Mouse (Mus musculus) stomach, embryonic 15.5 days (tissue): Measurements from ENCODE around the gene Smg9. TPM values are rescaled to one million over a fixed set of nuclear protein-coding genes. Genes with fewer than 3 reads are reported as not detected.

ENCODE experiments used
- ATAC-seq: fragments of 200-750 bp; cut with Nextera tagmentation; 2 replicates; pipeline ENCODE4 v1.8.0; 2017; ENCODE audit warnings: low read depth, moderate number of reproducible peaks, moderate TSS enrichment; ENCODE audit not compliant: insufficient read depth, low FRiP score
- H3K27ac ChIP-seq: fragments of 300-500 bp; sonication (generic); 2 replicates; pipeline ENCODE4 v1.5.1; 2015; ENCODE audit warnings: mild to moderate bottlenecking, inconsistent platforms
- H3K27me3 ChIP-seq: fragments of 300-500 bp; sonication (generic); replicated peaks from 2 replicates; pipeline ENCODE4 v1.6.1; 2015; ENCODE audit warnings: inconsistent platforms
- H3K36me3 ChIP-seq: fragments of 300-500 bp; sonication (generic); 2 replicates; pipeline ENCODE4 v1.6.1; 2015; ENCODE audit warnings: inconsistent platforms
- H3K4me1 ChIP-seq: fragments of 300-500 bp; sonication (generic); 2 replicates; pipeline ENCODE4 v1.6.1; 2015; ENCODE audit warnings: inconsistent platforms
- H3K4me2 ChIP-seq: fragments of 300-500 bp; sonication (generic); 2 replicates; pipeline ENCODE4 v1.6.1; 2015; ENCODE audit warnings: mild to moderate bottlenecking, inconsistent platforms
- H3K4me3 ChIP-seq: fragments of 300-500 bp; sonication (generic); replicated peaks from 2 replicates; pipeline ENCODE4 v1.5.1; 2015; ENCODE audit warnings: inconsistent platforms
- H3K9ac ChIP-seq: fragments of 300-500 bp; sonication (generic); 2 replicates; pipeline ENCODE4 v1.6.1; 2015; ENCODE audit warnings: inconsistent platforms
- H3K9me3 ChIP-seq: fragments of 300-500 bp; sonication (generic); 2 replicates; pipeline ENCODE4 v1.6.1; 2016; ENCODE audit warnings: inconsistent platforms
- WGBS: fragments of 180-500 bp; shearing (Covaris S2); methylation state at CpG from one replicate; pipeline ENCODE4 v1.1.7; 2015; 5-methylcytosine and 5-hydroxymethylcytosine counted together
- polyA plus RNA-seq: library from polyadenylated mRNA; unstranded; fragments of >200 nt; fragmentation: Nextera tagmentation; extraction: Ambion mirVana; gene quantifications from 2 replicates; pipeline ENCODE4 v1.2.1, GENCODE M21; 2015

The Smg9 gene
- polyA plus RNA-seq, 1 experiment from 2014 or later = 20.9 TPM

DNA sequence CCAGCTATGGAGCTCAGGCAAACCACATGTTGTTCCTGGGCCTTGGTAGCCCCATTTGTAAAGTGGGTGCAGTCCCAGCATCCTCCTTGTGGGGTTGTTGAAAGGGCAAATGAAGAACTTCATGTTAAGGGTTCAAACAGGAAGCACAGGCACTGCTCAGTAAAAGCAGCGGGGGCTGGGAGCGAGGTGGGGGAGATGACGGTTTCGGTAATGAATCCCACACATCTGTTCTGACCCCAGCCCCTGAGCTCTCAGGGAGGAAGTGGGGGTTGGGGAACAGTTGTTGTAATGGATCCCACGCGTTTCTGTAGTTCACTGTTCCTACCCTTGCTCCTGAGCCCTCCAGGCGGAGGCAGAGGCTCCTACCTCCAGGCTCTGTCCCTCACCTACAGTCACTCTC lies 19.5 kb upstream of the Smg9 start:
- H3K4me2 ChIP-seq = no peak overlapping the region
- 49% methylated on average over 7 of the region's 7 CpGs for WGBS
- no peak overlapping the region for H3K4me3 ChIP-seq
- no peak overlapping the region for H3K27ac ChIP-seq
- H3K9ac ChIP-seq = no peak overlapping the region
- ATAC-seq = no peak
- no peaks in the 10 kb centered on the region for H3K36me3 ChIP-seq
- H3K9me3 ChIP-seq = no peaks in the 10 kb centered on the region
- H3K4me1 ChIP-seq = peaks cover 18% of the 10 kb centered on the region
- H3K27me3 ChIP-seq = no peaks in the 10 kb centered on the region

DNA sequence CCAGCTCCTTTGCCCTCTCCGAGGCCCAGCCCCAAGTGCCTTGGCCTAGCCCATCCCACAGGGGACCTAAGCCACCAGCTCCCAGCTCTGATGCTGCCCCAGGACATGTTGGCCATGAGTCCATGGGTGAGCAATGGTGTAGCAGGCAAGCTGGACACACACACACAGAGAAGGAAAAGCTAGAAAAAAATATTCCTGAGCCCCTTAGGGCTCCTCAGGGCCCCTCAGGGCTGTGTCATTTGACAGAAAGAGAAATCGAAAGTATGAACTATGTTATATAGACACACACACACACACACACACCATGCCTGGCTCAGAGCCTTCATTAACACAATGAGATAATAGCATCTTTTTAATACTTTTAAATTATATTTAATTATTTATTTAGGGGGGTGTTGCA lies 19.0 kb upstream of the Smg9 start:
- no peak overlapping the region for H3K27ac ChIP-seq

DNA sequence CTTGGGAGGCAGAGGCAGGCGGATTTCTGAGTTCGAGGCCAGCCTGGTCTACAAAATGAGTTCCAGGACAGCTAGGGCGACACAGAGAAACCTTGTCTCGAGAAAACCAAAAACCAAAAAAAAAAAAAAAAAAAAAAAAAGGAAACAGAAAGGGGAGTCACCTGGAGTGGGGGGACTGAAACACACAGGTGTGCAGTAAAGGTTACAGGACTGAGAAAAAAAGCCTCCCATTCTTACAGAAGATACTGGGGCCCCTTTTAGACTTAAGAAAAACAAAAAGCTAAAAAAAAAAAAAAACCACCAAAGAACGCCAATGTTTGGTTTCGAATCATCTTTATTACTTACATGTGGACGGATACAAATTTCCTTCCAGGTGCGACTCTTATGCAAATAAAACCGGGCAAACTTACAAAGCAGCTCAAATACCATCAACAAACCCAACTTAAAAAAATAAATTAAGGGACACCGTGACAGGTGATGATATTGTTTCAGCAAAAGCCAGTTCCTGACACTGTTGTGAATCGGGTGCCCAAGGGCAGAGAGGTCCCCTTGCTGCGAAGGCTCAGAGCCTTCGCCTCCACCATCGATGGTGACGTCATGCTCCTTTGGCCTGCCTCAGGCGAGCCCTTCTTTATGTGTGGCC lies 16.6 kb upstream of the Smg9 start:
- no peak for ATAC-seq
- H3K4me1 ChIP-seq = peaks cover 8% of the 10 kb centered on the region; the same call in 1 of the 2 replicates
- 66% methylated on average over 16 of the region's 16 CpGs for WGBS
- no peak overlapping the region for H3K4me3 ChIP-seq
- H3K27ac ChIP-seq = no peak overlapping the region
- no peaks in the 10 kb centered on the region for H3K9me3 ChIP-seq
- no peak overlapping the region for H3K9ac ChIP-seq
- no peak overlapping the region for H3K4me2 ChIP-seq
- H3K36me3 ChIP-seq = no peaks in the 10 kb centered on the region
- H3K27me3 ChIP-seq = no peaks in the 10 kb centered on the region

More for the DNA sequence above, 19.0 kb upstream of the Smg9 start:
- H3K4me2 ChIP-seq = no peak overlapping the region
- WGBS = 51% methylated on average over 2 of the region's 2 CpGs
- ATAC-seq = no peak
- no peaks in the 10 kb centered on the region for H3K27me3 ChIP-seq
- no peak overlapping the region for H3K4me3 ChIP-seq
- peaks cover 18% of the 10 kb centered on the region for H3K4me1 ChIP-seq
- no peaks in the 10 kb centered on the region for H3K9me3 ChIP-seq
- H3K36me3 ChIP-seq = no peaks in the 10 kb centered on the region
- H3K9ac ChIP-seq = no peak overlapping the region

DNA sequence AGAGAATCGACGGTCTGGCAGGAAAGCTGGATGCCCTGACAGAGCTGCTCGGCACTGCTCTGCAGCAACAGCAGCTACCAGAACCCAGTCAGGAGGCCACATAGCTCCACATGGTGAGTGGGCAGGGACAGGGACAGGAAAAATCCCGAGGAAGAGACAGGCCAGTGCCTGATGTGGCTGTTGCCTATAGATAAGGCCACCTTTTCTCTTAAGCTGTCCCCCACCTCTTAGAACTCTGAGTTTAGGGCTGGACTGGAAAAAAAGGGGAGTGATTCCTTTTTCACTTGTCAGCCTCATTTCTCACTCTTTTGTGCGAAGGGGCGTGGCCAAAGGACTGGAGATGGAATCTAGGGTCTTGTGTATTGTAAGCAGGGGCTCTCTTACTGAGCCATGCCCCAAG lies 15.3 kb upstream of the Smg9 start:
- Histone ChIP-seq H3K4me1 (0 out of 2 replicates have a peak, but pooled peaks cover 5% of the 10 kb centered on the region), H3K9me3 (no peaks in the 10 kb centered on the region), H3K27ac (no peak overlapping the region), H3K4me2 (no peak overlapping the region), H3K9ac (no peak overlapping the region), H3K4me3 (no peak overlapping the region), H3K36me3 (no peaks in the 10 kb centered on the region), H3K27me3 (no peaks in the 10 kb centered on the region)
- WGBS = 60% methylated on average over 6 of the region's 6 CpGs
- ATAC-seq = no peak

DNA sequence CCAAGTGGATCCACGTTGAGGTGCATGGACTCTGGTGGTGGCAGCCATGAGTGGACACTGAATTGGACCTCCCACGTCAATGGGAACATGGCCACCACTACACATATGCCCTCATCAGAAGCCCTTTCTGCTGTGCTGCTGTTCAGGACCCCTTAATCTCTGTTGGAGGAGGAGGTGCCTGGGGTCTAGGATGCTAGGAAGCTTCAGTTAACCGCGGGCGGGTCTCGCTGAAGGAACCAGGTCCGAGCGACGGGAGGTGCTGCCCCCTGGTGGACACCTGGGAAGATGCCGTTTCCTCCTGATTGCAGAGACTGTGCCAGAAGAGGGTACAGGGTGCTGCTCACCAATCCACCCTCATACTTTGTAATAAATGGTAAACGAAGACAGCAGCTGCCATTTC lies 14.6 kb upstream of the Smg9 start:
- H3K4me3 ChIP-seq = no peak overlapping the region
- H3K27ac ChIP-seq = no peak overlapping the region
- no peaks in the 10 kb centered on the region for H3K27me3 ChIP-seq
- H3K4me2 ChIP-seq = peak overlapping the region; percentile 33; the same call in 1 of the 2 replicates
- peaks cover 12% of the 10 kb centered on the region for H3K4me1 ChIP-seq
- no peaks in the 10 kb centered on the region for H3K9me3 ChIP-seq
- WGBS = 9% methylated on average over 11 of the region's 11 CpGs
- H3K9ac ChIP-seq = no peak overlapping the region
- H3K36me3 ChIP-seq = no peaks in the 10 kb centered on the region
- no peak for ATAC-seq

DNA sequence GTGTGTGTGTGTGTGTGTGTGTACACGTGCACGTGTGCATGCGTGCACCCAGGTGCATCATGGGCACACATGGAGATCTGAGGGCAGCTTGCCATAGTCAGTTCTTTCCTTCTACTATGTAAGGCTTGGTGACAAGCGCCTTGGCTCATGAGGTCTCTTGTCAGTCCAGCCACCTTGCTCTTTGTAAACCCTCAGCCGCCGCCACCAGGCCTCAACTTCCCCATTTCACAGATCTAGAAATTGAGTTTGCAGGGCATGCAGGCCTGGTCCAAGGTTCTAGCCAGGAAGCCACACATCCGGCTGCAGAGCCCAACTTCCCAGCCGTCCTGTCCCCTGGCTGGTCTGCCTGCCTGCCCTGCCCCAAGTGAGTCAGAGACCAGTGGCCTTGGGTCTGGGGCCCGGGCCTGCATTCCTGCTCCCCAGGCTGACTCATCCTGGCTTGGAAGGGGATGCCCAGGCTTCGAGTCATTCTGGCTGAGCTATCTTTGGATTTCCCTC lies 12.3 kb upstream of the Smg9 start:
- no peak for ATAC-seq
- H3K9me3 ChIP-seq = no peaks in the 10 kb centered on the region
- no peaks in the 10 kb centered on the region for H3K36me3 ChIP-seq
- no peak overlapping the region for H3K9ac ChIP-seq
- 68% methylated on average over 10 of the region's 10 CpGs for WGBS
- no peak overlapping the region for H3K4me2 ChIP-seq
- H3K4me3 ChIP-seq = no peak overlapping the region
- no peaks in the 10 kb centered on the region for H3K27me3 ChIP-seq
- peaks cover 19% of the 10 kb centered on the region for H3K4me1 ChIP-seq
- H3K27ac ChIP-seq = no peak overlapping the region

DNA sequence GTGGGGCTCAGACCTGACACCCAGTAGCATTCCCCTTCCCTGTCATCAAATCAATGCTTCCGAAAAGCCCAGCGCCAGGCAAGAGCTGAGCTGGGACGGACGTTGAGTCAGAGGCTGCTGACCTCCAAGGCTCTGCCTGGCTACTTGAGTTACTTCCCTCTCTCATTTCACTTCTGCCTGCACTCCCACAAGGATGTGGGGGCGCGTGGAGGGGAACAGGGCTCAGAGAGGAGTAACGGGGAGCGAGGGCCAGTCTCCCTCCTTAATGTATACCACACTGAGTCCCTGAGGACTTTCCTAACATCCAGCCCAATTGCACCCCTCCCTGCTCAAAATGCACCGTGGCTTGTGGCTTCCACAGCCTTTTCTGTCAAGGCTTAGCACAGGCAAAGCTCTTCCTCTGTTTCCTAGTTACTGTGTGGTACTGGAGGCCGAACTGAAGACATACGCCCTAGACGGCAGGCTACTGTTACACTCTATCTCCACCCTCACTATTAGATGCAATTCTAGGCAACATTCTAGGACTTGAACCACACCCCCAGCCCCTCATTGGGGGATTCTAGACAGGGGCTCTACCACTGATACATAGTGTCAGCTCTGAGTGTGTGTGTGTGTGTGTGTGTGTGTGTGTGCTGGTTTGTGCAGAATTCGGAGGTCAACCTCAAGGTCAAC lies 9.8 kb upstream of the Smg9 start:
- no peak overlapping the region for H3K9ac ChIP-seq
- H3K27ac ChIP-seq = peak overlapping the region; percentile 44
- WGBS = 47% methylated on average over 13 of the region's 13 CpGs
- no peaks in the 10 kb centered on the region for H3K9me3 ChIP-seq
- no peaks in the 10 kb centered on the region for H3K27me3 ChIP-seq
- no peak overlapping the region for H3K4me2 ChIP-seq
- H3K4me3 ChIP-seq = no peak overlapping the region
- H3K36me3 ChIP-seq = no peaks in the 10 kb centered on the region
- no peak for ATAC-seq
- peaks cover 19% of the 10 kb centered on the region for H3K4me1 ChIP-seq

DNA sequence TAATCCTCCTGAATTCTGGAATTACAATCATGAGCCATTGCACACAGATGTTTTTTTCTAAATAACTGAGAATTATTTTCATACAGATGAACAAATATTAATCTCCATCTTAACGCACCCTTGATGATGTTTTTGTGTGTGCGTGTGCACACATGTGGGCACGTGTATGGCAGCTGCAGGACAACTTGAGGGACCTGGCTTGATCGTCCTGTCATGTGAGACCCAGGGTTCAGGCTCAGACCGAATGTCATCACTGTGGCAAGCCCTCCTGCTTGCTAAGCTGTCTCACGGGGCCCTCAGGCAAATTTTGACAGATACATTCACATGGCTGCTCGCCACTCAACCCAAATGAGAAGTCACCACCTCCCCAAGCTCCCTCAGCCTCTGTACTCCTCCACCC lies 8.9 kb upstream of the Smg9 start:
- Histone ChIP-seq H3K4me3 (no peak overlapping the region), H3K9me3 (no peaks in the 10 kb centered on the region), H3K27me3 (no peaks in the 10 kb centered on the region), H3K36me3 (no peaks in the 10 kb centered on the region), H3K9ac (no peak overlapping the region), H3K4me2 (peak overlapping the region; percentile 19; the same call in 1 of the 2 replicates), H3K27ac (peak overlapping the region; percentile 49; the same call in 1 of the 2 replicates), H3K4me1 (peaks cover 19% of the 10 kb centered on the region)
- WGBS = 47% methylated on average over 7 of the region's 7 CpGs
- ATAC-seq = no peak

DNA sequence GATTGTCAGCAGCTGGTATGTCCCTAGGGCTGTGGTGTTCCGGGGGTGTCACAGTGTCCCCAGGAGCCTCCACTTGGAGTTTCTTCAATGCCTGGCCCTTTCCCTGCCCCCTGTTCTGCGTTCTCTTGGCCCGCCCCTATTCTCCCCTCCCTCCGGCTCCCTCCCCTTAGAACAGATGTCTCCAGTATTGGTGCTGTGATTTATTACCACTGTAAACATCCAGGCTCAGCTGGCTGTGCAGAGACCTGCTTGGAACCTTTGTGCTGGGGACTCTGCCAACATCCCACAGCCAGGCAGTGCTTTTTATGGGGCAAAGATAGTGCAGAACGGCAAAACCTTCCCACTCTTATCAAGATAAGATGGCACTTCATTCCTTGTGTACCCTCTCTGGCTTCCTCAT lies 8.3 kb upstream of the Smg9 start:
- Histone ChIP-seq H3K27ac (peak overlapping the region; percentile 78), H3K4me1 (peaks cover 19% of the 10 kb centered on the region), H3K27me3 (no peaks in the 10 kb centered on the region), H3K36me3 (no peaks in the 10 kb centered on the region), H3K9ac (no peak overlapping the region), H3K4me2 (peak overlapping the region; percentile 46), H3K9me3 (no peaks in the 10 kb centered on the region), H3K4me3 (0 out of 2 replicates have a peak overlapping the region, but pooled peaks have one; percentile 23)
- WGBS = 5% methylated on average over 5 of the region's 5 CpGs
- ATAC-seq = peak; percentile 80

DNA sequence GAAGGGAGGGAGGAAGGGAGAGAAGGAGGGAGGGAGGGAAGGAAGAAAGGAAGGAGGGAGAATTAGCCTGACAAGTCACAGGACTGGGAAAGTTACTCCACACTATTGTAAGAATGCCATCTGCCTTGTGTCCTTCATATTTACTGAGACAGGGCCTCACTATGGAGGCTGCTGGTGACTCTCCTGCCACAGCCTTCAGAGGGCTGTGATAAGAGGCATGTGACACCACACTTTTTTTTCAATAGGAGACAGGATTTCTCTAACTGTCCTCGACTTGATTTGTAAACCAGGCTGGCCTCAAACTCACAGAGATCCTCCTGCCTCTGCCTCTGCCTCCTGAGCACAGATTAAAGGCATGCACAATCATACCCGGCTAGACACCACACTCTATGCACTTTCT lies 7.7 kb upstream of the Smg9 start:
- peaks cover 20% of the 10 kb centered on the region for H3K4me1 ChIP-seq
- ATAC-seq = no peak
- no peaks in the 10 kb centered on the region for H3K36me3 ChIP-seq
- no peak overlapping the region for H3K4me3 ChIP-seq
- H3K4me2 ChIP-seq = no peak overlapping the region
- H3K27ac ChIP-seq = peak overlapping the region; percentile 78
- no peak overlapping the region for H3K9ac ChIP-seq
- no peaks in the 10 kb centered on the region for H3K27me3 ChIP-seq
- WGBS = 69% methylated on average over 2 of the region's 2 CpGs
- H3K9me3 ChIP-seq = no peaks in the 10 kb centered on the region

DNA sequence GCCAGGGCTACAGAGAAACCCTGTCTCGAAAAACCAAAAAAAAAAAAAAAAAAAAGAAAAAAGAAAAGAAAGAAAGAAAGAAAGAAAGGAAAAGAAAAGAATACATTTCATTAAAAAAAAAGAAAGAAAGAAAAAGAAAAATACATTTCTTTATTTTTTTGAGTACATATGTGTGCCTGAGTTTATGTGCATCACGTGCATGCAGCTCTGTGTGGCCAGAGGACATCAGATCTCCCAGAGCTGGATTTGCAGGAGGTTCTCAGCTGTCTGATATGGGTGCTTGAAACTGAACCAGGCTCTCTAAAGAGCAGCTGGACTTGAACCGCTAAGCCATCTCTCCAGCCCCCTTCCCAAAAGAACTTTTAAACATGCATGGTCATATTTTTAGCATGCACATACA lies 5.4 kb upstream of the Smg9 start:
- Histone ChIP-seq H3K36me3 (no peaks in the 10 kb centered on the region), H3K4me3 (no peak overlapping the region), H3K27me3 (no peaks in the 10 kb centered on the region), H3K4me2 (no peak overlapping the region), H3K9ac (no peak overlapping the region), H3K27ac (no peak overlapping the region), H3K9me3 (no peaks in the 10 kb centered on the region), H3K4me1 (peaks cover 25% of the 10 kb centered on the region)
- WGBS = 84% methylated on average over 3 of the region's 3 CpGs
- ATAC-seq = no peak

DNA sequence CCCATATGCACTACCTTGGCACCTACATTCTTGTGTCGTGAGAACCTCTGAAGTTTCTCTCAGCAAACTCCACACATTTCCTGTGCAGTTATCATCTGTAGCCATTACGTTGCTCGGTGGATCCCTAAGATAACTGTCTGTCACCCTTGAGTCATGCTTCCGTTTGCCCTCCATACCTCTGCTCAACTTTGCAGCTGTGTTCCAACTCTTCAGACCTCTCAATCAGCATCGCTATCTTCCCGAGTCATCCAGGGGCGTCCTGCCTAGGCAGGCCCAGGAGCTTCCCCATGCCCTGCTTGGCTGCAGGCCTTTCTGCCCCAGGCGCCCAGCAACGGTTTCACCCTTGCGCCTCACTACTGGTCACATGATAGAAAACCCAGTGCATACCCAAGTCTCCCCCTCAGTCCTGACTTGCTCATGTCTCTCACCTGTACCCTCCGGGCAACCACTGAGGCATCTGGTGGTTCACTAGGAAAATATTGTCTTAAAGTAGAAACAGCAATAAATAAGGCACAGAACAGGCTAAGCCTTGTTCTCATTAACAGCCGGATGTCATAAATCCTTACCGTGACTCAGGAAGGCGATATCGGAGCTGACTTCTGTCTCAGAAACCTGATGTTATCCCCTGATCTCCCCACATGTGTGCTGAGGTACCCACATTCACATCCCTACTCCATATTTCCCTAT lies 4.8 kb upstream of the Smg9 start:
- no peak for ATAC-seq
- H3K36me3 ChIP-seq = no peaks in the 10 kb centered on the region
- no peak overlapping the region for H3K4me3 ChIP-seq
- H3K27ac ChIP-seq = no peak overlapping the region
- H3K9ac ChIP-seq = no peak overlapping the region
- no peaks in the 10 kb centered on the region for H3K9me3 ChIP-seq
- WGBS = 66% methylated on average over 15 of the region's 15 CpGs
- peaks cover 21% of the 10 kb centered on the region for H3K4me1 ChIP-seq
- H3K4me2 ChIP-seq = no peak overlapping the region
- H3K27me3 ChIP-seq = no peaks in the 10 kb centered on the region
